Mouse (Mus musculus) lung, postnatal 14 days (tissue): ENCODE results near the gene Atf7.

Experiments
- DNase-seq: peaks from one replicate; pipeline ENCODE4 v3.0.0; 2021

The Atf7 gene

GRCm38 (mm10) chr15:102544801-102545200 lies 80.5 kb downstream of the Atf7 start:
- DNase-seq = no peak

DNA sequence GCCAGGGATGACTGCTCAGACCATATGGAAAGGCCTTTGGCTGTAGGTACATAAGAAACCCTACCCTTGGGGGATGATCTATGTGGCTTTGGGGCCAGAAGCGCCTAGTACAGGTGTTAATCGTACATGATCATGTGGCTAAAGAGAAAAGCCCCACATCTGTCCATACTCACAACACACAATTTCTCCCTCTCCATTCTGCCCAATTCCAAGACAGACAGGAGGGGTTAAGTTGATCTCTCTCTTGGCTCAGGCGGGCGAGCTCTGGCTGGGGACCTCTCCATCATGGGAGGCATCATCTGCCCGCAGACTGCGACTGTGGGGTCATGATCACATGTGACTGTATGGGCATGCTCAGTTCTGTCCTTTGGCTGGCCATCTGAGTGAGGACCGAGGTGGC lies 91.3 kb downstream of the Atf7 start:
- no peak for DNase-seq

DNA sequence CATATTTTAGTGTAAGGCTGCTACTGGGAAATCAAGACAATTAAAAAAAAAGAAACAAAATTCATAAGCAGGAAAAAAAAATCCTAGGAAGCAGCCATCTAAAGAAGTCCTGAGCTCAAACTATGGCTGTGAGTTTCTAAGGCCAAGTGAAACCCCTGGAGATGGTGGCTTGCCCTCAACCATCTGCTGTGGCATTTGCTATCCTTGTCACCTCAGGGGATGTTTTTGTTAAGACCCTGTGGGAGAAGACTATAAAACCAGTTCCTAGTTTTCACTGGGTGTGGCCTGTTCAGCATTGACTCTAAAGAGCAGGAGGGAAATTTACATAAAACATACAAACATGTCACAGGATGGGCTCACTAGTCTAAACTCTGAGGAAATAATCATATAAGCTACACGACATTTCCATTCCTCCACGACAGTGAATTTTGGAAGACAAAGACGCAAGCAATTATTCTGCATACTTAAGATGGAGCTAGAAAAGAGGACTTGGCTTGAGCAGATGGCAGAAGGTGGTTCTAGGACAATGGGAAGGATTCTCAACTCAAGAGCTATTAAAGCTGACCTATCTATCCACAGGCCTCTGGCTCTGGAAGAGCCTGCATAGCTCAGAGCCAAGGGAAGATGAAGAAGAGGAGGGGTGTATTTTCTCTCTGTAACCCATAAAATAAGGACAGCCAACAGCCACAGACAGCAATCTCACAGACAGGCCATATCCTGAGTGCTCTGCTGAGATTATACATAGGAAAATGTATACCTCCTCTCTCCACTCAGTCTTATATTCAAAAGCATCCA lies 93.0 kb downstream of the Atf7 start:
- DNase-seq = no peak

DNA sequence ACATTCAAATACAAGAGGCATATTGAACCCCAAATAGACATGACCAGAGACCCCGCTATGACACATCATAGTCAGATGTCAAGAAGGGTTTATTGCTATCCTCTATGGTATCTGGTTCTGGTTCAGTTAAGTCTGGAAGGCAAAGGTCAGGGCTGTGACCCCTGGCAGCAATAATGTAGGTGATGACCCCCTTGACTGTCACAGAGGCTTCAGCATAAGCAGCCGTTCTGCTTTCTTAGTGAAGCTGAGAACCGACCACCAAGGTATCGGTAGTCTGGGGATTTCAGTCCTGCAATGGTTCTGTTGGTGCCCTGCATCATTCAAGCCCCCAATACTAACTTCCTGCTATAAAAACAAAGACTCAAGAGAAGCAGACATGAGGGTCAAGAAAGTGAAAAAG lies 93.7 kb downstream of the Atf7 start:
- DNase-seq = no peak

GRCm38 (mm10) chr15:102530566-102530965 lies 94.7 kb downstream of the Atf7 start:
- no peak for DNase-seq

DNA sequence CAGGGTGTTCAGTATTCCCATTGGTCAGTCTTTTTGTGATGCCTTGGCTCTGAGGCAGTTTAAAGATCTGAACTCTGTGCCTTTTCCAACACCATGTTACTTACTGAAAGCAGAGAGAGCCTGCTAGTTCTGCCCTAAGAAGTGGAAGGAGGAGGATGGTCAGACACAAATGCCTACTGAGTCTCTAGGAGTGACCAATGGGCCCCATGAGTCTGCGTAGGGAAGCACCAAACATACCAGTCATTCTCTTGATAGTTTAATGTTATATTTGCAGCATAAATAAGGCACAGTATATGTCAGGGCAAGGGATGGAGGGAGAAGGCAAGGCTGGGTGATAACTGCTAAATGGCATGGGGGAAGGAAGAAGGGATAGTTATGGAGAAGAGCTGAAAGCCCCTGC lies 96.9 kb downstream of the Atf7 start:
- DNase-seq = no peak

DNA sequence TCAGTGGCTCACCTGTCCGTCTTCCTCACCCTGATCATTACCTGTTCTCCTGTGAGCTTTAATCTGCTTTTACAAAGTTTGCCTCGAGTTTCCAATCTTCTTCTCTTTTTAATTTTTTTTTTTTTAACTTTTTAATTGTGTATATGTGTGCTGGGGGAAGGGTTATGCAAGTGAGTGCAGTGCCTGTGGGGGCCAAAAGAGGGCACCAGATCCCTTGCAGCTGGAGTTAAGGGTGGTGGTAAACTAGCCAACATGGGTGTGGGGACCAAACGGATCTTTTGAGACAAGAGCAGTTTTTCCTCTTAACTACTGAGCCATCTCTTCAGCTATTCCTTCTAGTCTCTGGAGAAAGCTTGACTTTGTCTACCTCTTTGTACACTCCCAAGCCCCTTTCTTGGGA lies 97.3 kb downstream of the Atf7 start:
- no peak for DNase-seq

GRCm38 (mm10) chr15:102526111-102527002 lies 98.9 kb downstream of the Atf7 start:
- no peak for DNase-seq

DNA sequence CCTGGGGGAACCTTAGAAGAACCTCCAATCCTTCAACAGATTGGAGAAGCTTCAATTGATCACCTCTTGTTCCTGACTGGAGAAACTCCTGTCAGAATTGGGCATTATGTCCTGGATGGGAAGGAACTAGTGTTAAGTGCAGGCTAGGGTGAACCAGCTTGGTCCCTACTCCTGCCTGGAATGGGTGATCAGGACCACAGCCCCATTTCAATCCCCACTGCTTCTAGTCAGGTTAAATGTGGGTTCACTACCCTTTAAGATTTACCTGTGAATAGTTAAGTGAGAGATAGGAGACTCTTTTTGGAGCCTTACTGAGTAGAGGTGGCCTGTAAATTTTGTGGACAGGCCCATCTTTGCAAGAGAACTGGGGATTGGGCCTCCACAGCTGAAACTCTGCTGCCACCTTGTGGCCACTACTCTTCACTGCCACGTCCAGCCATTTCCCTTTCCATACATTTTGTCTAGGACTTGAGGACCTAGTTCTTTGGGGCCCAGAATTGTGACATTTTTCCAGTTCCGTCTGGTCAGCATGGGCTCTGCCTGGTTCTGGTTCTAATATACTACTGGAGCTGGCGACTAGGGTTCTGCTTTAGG lies 100.3 kb downstream of the Atf7 start, which contains the start of gene Npff:
Gene Npff, minus strand, starts transcription at position 51 of the 594 bp plus-strand sequence.
- peak; percentile 80 for DNase-seq

- DNase-seq = no peak
Observed at GRCm38 (mm10) chr15:102521480-102521879, 103.8 kb downstream of the Atf7 start.

DNA sequence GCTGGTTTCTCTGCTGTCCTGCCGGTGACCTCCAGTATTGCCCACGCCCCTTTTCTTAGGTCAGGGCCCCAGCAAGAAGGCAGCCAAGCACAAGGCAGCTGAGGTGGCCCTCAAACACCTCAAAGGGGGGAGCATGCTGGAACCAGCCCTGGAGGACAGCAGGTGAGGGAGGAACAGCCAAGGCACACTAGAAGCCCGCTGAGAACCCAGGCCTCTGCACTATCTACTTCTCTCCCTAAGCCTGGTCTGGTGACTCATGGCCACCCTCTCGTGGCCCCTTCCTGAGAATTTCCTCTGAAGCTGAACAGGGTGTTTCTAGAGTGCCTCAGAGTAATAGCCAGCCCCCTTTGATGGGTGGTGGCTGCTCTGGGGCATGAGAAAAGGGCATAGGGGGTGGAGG lies 104.8 kb downstream of the Atf7 start:
- no peak for DNase-seq

GRCm38 (mm10) chr15:102519211-102520141 lies 105.8 kb downstream of the Atf7 start:
- no peak for DNase-seq

DNA sequence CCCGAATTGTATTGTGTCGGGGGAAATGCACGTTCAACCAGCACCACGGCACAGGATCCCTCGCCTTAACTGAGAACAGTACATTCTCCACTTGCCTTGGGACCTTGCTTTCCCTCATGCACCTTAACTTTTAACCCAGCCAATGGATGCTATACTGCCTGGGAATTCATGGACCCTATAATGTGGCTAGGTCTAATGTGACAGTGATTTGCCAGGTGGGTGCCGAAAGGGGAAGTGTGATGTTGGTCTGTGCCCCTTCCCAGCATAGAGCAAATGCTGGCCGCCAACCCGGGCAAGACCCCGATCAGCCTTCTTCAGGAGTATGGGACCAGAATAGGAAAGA lies 106.4 kb downstream of the Atf7 start:
- DNase-seq = no peak

GRCm38 (mm10) chr15:102517976-102518858 lies 107.0 kb downstream of the Atf7 start, which contains the start of gene Tarbp2:
Gene Tarbp2, plus strand, starts transcription at chr15:102518192.
- peak; percentile 99 for DNase-seq

- no peak for DNase-seq
Observed at GRCm38 (mm10) chr15:102517631-102517975, 107.7 kb downstream of the Atf7 start.

- DNase-seq = peak; percentile 69
Observed at GRCm38 (mm10) chr15:102516728-102517404, 108.4 kb downstream of the Atf7 start, which contains the start of gene Map3k12. Gene Map3k12, minus strand, starts transcription at chr15:102517064.

DNA sequence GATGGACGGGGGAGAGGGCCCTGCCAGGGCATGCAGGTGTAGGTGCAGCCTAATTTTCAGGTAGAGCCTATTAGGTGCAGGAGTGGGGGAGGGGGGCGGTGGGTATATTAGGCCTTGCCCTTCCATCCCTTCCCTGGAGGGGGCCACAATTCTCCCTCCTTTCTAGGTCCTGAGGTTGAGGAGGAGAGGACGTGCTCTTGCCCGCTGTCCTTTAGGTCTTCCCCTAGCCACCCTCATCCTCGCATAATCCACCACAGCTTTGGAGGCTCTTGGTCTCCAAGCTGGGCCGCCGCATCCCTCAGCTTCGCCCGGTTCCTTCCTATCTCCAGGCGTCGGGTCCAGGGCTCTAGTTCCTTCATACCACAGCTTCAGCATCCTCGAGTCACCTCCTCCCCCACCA lies 109.0 kb downstream of the Atf7 start:
- DNase-seq = no peak

DNA sequence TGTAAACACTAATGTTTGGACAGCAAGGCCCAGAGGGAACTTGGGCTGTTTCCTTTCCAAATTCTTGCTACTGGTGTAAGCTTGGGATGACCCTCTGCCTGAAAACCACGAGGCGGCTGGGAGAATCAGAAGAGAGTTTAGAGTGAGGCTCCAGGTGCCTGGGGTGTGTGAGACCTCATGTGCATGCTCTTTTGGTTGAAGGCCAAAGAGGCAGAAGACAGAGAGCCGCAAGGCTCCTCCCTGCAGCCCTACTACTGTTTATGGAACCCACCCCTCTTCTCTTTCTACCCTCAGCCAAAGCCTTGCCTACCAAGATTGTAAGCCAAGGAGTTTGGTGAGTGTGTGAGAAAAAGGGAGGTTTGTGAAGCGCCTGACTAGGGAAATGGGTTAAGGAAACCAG lies 109.5 kb downstream of the Atf7 start:
- DNase-seq = no peak

- no peak for DNase-seq
Observed at GRCm38 (mm10) chr15:102515261-102515660, 110.0 kb downstream of the Atf7 start.

DNA sequence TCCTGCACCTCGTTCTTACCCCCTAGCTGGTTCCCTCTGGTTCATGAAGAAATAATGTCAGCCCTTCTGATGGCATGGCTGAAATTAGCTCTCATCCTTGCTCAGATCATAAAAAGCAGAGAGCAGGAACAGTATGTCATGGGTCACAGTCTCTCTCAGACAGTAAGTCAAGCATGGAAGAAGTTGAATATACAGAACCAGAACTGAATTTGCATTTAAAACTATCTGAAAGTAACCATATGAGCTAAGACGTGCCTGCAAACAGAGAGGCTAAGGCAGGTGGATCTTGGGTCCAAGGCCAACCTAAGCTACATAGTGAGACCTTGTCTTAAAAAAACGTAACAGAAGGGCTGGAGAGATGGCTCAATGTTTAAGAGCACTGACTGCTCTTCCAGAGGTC lies 112.3 kb downstream of the Atf7 start:
- DNase-seq = no peak

- no peak for DNase-seq
Observed at GRCm38 (mm10) chr15:102512471-102512870, 112.8 kb downstream of the Atf7 start.
